Mouse (Mus musculus) layer of hippocampus, adult 18-20 months (tissue): ENCODE measurements around the gene 4921524J17Rik. TPM values are rescaled to one million over a fixed set of nuclear protein-coding genes. Genes with fewer than 3 reads are reported as not detected.

Source experiments
- DNase-seq, 2 experiments: peaks; one replicate each; pipeline ENCODE4 v3.0.0; 2022; ENCODE audit warnings: low spot score in 2 of 2
- long read RNA-seq: library from polyadenylated mRNA; stranded (forward); transcript quantifications from one replicate; pipeline ENCODE4 v2.0.0, GENCODE M21; 2021
- total RNA-seq, 2 experiments: library from RNA; stranded (reverse); gene quantifications; 2 replicates each; pipeline ENCODE4 v1.2.3; 2021

4921524J17Rik gene
- 10 to 100 TPM; 13.6 to 16.9 TPM for total RNA-seq
- long read RNA-seq, transcript 4921524J17Rik-201 (4 exons, 1,587 nt) = major isoform, 19 of 21 reads
- long read RNA-seq, partial matches to known transcripts = 0 of 21 reads
- long read RNA-seq, other reads (novel, unspliced or antisense) = 2 of 21 reads

DNA sequence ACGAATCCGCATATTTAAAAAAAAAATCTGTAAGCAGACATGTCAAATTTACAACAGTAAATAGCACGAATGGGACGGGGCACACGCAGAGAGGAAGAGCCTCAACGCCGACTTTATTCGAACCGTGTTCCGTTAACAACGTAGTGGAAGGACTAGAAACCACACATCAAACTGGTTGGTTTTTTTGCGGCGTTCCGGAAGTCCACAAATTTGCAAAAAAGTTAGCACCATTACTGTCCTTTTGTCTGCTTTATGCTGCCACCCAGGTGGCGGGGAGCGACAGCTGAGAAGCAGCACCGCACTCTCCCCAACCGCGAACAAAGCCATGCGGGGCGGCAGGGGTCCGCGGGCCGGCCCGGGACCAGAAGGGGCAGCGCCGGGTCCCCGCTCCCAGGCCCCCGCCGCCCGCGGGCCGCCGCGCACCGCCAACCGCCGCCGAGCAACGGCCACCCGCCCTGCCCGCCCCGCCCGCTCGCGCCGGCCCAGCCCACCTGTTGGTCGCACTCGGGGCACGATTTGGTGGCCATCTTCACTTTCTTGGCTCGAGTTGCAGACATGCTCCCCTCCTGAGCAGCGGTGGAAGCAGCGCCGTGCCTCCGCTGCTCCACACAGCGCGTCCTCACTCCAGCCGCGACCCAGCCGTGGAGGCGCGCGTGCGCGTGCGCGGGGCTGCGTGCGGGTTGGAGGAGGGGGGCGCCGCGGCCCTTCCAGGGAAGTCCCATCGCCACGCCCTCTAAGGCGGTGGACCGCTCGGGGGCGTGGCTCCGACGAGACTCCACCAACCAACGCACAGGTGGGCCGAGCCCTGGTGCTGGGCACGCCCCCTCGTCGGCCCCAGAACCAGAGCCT is at the start of gene 4921524J17Rik:
4921524J17Rik (minus strand) TSS at position 666 of the 849 bp plus-strand sequence.
- peak; percentile 97 to 98 for DNase-seq

DNA sequence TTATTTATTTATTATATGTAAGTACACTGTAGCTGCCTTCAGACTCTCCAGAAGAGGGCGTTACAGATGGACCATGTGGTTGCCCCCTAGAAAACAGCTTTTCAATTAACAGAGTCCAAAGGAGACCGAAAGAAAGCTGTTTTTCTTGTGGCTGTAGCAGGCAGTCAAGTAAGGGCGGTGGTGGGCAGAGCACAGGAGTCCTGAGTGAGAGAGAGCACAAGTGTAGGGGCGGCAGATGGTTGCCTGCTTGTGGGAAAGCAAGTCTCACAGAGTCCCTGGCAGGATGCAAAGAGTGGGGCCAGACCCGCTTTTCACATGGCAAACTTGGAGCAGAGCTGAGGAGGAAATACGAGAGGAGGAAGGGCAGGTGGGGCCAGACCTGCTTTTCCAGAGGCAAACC is 49.8 kb upstream of the 4921524J17Rik start:
- DNase-seq = peak; percentile 28 to 75

DNA sequence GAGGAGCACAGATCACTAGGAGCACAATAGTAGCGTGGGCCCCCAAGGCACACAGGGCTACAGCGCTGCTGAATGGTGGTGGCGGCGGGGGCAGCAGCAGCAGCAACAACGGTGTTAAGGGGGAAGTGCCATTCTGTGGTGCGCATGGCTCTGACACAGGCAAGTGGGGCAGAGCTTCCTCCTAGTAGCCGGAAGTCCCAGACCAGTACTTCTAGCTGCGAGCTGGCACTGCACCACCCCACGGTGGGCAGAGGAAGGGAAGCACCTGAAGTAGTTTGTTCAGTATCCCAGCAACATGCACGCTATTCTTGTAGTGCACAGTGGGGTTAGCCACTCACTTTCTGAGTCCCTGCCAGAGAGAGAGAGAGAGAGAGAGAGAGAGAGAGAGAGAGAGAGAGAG is 49.3 kb upstream of the 4921524J17Rik start:
- peak; percentile 26 to 48 for DNase-seq

DNA sequence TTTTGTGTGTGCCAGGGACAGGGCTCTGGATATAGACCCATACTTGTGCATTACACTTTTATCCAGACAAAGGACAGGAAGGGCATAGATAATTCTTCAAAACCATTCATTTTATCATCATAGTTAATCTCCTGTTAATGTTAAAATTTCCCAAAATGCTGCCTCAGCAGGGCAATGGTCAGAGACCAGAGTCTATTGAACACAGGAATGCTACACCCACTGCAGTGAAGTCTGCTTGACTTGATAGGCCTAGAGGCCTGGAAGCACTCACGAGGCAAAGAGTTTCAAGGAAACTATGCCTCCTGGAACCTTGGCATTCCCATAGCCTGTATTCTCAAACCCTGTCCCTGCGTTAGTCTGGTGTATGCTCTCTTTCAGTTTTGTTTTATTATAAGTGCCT is 47.1 kb upstream of the 4921524J17Rik start:
- DNase-seq = no peak

DNA sequence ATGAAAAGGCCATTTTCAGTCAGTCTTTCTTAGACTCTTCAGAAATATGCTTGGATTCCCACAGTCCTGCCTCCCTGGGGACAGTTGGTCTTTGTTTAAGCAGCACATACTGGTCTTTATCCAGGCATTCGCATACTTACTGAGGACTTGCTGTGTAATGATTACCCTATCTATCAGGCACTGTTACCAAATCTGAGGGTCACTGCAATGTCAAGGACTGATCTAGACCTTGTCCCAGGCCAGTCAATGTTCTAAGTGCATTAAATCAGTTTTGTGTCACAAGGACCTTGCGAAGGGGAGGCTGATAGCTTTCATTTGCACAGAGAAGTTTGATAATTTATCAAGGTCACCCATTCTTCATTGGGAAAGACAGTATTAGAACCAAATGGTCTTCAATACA is 45.8 kb upstream of the 4921524J17Rik start:
- DNase-seq = no peak

DNA sequence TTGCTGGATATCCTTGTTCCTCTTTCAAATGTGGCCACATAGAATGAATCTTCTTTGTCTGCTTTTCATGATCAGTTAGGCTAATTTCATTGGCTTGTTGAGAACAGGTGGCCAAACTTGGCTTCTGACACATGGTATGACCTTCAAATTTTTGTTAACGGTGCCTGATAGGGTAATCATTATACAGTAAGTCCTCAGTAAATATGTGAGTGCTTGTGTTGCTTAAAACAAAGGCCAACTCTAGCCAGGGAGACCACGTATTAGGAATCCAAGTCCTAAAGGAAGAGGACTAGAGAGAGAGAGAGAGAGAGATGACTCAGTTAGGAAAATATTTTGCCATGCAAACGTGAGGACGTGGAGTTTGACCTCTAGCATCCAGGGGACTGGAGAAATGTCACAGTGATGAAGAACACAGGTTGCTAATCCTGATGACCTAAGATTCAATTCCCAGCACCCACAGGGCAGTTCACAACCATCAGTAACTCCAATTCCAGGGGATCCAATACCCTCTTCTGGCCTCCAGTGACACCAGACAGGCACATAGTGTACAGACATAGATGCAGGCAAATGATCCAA is 44.4 kb upstream of the 4921524J17Rik start:
- DNase-seq = no peak

DNA sequence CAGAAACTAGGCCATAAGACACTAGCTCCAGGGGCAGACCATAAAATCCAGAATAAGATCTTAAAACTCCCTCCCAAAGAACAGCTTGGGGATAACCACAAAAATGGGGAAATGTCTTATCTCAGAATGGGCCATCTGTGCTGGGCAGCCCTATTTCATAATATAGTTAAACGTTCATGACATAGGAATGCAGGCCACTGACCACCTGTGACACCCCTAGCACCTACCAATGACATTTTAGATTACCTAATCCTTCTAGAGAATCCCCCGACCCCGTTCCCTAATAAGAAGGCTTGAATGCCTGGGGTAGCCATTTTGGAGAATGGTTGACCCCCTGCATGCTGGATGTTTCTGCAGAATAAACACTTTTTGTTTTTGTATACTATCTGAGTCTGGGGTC is 42.3 kb upstream of the 4921524J17Rik start:
- no peak for DNase-seq

DNA sequence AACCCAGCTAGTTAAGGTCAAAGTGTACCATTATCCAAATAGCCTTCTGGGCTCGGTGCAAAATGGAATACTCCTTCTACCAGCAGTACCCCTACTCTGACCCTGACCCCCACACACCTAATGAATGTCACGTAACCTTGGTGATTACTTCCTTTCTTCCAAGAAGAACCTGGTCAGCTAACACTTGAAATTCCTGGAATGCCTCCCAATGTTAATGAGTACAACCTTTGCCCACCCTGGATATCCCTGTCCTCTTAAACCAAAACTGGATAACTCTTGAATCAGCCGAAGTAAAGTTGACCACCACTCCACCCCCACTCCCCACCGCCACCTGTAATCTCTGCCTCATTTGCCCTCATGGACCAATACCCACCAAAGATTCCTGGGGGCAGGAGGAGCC is 40.6 kb upstream of the 4921524J17Rik start:
- no peak for DNase-seq

DNA sequence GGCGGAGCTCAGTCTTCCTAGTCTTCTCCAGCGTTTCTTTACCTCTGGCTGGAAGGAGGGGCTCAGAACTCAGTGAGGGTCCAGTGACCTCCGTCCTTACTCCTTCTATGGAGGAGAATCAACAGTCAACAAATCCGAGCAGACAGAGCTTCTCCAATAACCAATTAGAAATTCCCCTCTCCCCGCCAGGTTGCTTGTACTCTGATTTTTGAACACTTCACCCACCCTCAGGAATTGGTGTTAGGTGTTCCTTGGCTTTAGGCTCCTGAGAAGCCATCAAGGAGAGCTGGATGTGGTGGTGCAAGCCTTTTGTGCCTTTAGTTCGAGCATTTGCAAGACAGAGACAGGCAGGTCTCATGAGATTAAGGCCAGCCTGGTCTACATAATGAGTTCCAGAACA is 40.2 kb upstream of the 4921524J17Rik start:
- no peak for DNase-seq

DNA sequence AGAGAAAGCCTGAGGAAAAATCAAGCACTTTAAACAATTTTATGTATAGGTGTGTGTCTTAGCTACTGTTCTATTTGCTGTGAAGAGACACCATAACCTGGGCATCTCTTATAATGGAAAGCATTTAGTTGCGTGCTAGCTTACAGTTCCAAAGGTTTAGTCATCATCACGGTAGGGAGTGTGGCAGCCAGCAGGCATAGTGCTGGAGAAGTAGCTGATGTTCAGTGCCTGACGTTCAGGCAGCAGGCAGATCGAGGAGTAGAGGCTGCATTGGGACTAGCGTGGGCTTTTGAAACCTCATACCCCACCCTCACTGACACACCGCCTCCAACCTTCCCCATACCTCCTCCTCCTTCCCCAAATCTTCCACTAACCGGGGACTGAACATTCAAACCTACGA is 38.1 kb upstream of the 4921524J17Rik start:
- no peak for DNase-seq

DNA sequence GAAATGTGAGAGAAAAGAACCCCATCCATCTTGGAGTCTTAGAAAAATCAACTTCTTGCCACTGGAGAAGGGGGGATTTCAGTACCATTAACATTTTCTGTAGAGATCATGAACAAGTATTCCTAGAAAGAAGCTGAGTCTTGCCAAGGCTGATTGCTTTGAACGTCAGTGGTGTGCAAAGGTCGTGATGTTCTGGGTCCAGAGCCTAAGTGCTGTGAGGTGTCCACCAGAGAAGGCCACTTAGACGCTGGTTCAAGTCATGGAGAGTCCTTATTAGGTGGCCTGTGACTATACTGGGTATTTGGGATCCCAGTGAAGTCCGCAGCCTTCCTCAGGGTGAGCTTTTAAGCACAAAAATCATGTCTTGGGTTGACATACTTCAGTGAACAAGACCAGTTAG is 33.4 kb upstream of the 4921524J17Rik start:
- no peak for DNase-seq

DNA sequence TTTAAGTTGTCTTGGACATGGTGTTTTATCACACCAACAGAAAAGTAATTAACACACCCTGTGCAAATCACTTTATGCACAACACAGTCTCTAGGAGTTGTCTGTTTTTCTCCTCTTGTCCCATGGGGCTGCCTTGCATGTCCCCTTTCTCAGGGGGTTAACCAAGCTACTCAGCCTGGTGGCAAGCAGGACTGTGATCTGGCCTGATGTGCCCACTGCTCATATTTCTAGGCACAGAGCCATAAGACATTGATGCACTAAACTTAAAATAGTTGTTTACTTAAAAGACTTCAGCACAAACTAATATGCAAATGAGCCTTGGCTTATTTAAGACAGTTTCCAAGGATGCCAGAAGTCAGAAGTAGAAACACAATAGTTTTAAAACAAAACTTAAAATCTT is 31.7 kb upstream of the 4921524J17Rik start:
- DNase-seq = no peak

DNA sequence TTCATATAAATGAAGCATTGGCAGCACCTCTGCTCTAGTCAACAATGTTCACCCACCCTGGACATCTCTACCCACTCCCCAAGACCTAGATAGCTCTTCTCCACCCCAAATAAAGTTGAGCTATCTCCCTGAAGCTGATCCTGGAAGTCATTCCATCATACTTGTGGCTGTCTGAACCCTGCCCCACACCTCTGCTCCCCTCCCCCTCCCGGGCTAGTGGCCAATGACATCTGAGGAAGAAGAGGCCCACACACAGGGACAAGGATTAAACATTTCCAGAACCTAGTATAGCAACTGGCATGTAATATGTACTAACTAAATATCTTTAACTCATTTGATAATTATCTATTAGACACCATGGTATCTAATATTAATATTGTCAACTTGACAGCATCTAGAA is 29.8 kb upstream of the 4921524J17Rik start:
- DNase-seq = no peak

DNA sequence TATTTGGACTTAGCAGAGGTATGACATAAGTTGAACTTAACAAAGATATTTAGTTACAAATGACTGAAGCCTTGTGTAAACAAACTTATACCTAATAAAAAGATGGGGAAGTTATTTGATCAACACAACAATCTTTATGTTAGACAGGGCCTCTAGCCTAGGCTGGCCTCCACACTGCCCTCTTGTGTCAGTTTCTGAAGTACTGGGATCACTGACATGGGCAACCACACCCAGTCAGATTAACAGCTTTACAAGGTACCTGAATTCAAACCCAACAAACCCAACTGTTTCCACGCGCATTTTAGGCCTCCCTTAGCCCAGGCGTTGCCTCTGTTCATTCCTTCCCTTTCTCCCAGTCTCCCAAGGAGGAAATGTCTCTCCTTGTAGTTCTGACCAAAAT is 28.7 kb upstream of the 4921524J17Rik start:
- no peak for DNase-seq

DNA sequence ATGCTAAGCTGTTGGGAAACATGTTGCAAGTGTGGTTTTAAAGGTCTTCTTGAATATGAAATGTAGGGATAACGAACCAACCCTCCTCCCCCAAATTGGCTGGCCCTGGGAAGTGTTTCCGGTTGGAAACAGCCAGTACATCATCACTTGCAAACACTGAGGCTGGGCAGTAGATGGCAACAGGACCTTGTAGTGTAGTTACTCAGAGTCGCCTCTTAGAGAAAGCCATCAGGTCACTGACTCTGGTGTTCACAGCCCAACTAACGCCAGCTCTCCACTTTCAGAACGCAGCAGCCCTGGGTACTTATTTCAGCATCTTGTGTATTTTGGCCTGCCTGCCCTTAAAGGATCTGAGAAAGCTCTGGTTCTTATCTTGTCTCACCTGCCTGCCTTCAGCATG is 28.2 kb upstream of the 4921524J17Rik start:
- DNase-seq = peak in 1 of 2 experiments; percentile 34

DNA sequence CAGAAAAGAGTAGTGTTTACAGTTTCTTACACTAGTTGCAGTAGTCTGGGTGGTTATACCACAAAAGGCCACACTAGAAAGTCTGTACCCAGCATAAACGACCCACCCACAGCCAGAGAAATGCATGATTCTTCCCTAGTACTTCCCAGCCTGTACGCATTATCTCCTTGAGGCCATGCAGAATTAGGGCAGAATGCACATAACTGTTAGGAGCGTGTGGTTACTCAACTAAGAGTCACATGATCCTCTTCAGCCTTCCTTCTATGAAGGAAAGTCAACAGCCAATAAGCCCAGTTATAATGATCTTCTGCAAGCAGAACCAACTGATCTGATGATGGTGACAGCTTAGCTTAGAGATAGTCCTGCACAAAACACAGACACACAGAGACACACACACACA is 26.9 kb upstream of the 4921524J17Rik start:
- DNase-seq = no peak

DNA sequence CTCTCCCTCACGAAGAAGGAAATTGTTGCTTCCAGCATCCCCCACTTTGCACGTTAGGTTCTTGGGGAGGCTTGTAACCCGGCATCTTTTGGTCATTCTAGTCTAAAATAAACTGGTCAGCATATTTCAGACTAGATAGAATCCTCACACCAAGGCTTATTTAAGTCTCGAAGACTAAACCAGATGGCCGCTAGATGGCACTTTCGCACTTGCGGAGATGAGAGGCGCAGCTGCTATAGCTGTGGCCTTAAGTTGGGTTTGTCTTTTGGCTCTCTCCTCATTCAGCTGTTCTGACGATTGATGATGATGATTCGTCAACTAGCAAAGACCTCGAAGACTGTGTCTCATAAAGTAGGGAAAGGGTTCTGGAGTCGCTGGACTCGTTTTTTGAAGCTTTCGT is 23.9 kb upstream of the 4921524J17Rik start:
- peak; percentile 54 to 78 for DNase-seq

DNA sequence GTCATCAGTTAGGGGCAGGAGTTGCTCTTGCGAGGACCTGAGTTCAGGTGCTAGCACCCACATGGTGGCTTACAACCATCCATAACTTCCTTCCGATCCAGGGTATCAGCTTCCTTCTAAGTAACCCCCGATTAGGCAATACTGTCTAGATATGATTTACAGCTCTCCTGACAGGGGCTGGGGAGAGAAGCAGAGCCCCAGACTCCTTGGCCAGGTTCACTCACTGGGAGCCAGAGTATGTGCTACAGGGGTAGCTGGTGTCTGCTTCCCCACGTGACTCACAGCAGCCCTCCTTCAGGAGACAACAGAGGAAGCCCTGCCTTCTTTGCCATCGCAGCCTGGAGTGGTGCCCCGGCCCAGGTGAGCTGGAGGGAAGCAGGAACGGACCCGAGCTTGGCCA is 22.1 kb upstream of the 4921524J17Rik start:
- no peak for DNase-seq

DNA sequence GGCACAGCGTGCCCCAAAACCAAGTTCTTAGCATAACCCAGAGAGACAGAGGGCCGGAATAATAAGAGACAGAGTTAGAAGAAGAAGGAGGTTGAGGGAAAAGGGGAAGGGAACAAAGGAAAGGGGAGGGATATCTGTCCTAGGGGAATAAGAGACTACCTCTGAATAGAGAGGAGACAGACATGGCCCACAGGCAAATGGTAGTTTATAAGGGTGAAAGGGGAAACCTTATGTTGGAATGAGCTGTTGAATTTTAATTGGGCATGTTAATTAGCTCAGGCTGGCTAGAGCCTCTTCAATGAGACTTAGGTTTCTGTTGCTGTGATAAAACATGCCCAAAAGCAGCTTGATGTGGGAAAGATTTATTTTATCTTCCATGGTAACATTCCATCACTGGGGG is 20.6 kb upstream of the 4921524J17Rik start:
- DNase-seq = no peak

DNA sequence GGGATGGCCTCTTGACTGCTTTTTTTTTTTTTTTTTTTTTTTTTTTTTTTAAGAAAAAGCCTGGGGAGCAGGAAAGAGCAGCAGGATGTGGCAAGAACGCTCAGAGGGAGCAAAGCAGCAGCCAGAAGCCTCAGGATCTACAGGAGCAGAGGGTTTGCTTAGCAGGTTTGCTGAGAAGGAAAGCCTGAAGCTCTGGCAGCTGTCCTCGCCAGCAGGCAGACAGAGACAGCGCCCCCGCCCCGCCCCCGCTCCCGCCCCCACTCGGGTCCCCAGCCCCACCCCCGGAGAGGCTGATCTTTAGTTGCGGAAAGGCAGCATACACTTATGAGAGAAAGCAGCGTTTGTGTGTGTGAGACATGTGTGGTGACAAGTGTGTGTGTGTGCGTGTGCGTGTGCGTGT is 19.7 kb upstream of the 4921524J17Rik start:
- no peak for DNase-seq

DNA sequence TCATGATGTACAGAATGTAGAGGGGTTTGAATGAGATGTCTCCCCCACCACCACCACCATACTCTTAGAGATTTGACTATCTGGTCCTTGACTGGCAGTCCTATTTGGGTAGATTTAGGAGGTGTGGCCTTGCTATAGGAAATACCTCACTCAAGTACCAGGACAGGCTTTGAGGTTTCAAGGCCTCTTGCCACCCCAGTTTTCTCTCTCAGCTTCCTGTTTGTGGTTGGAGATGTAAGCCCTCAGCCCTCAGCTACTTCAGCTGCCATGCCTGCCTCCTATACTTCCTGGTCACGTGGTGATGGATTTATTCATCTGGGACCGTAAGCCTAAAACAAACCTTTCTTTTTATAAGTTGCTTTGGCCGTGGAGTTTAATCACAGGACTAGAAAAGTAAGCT is 17.7 kb upstream of the 4921524J17Rik start:
- no peak for DNase-seq

DNA sequence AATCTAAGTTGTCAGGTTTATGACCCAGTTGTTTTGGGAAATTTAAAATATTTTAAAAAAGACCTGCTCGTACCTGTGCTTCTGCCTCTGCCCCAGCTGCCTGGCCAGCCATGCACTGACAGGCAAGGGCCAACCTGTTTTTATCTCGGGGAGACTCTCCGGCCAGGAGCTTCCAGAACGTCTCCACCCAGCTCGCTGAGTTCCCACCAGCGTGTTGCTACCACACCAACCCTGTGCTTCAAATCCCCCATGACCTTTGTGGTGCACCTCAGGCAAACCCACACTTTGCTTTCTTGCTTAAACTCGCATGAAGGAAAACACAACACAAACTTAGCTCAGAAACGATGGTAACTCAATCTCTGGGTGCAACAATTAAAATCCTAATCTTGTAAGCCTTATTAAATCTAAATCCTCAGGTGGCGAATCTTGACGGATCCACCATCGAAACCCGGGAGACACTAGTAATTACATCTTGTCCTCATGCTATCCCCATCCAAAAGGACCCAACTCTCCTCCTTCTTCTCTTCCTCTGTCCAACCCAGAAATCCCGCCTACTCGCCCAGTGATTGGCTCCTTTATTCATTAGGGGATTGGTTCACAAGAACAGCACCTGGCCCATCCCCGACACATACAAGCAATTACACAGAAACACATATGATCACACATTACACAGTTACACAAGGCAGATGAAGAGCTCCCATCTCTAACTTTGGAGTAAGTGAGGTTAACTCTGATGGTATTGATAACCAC is 13.5 kb upstream of the 4921524J17Rik start:
- no peak for DNase-seq
